Mouse (Mus musculus) ES-E14 (cell line): ENCODE results near the gene Gm6525. TPM values are rescaled to one million over a fixed set of nuclear protein-coding genes. Genes with fewer than 3 reads are reported as not detected.
A peak's percentile ranks its signal among the peaks of the same experiment; 100 is the strongest.

Experiments
- DNase-seq: peaks from one replicate; pipeline ENCODE4 v3.0.0-alpha.2; 2013; ENCODE audit warnings: low read depth, low spot score
- H3K27ac ChIP-seq: 2 replicates; pipeline ENCODE4 v1.5.1; 2012; ENCODE audit warnings: low read depth, mild to moderate bottlenecking, low read length, moderate library complexity, mixed read lengths; ENCODE audit not compliant: poor library complexity, insufficient read depth, severe bottlenecking
- H3K36me3 ChIP-seq: 2 replicates; pipeline ENCODE4 v1.6.1; 2012; ENCODE audit warnings: mild to moderate bottlenecking, low read length, moderate library complexity, mixed read lengths; ENCODE audit not compliant: control insufficient read depth, poor library complexity, insufficient read depth, severe bottlenecking
- H3K4me1 ChIP-seq, 2 experiments: fragments of 150-350 bp in 1 of 2; sonication (generic) in 1 of 2; 2 replicates each; pipeline ENCODE4 v1.6.1; 2012; ENCODE audit warnings: low read length in 2 of 2, mild to moderate bottlenecking in 1 of 2, mixed read lengths in 1 of 2; ENCODE audit not compliant: control insufficient read depth in 2 of 2, insufficient read depth in 2 of 2, poor library complexity in 1 of 2
- H3K4me3 ChIP-seq, 2 experiments: fragments of 150-350 bp in 1 of 2; sonication (generic) in 1 of 2; 2 replicates each; pipeline ENCODE4 v1.5.1; 2012; ENCODE audit warnings: low read length in 2 of 2, low read depth in 1 of 2, mild to moderate bottlenecking in 1 of 2, mixed read lengths in 1 of 2; ENCODE audit not compliant: insufficient read depth in 1 of 2, poor library complexity in 1 of 2, severe bottlenecking in 1 of 2
- H3K9ac ChIP-seq: 2 replicates; pipeline ENCODE4 v1.6.1; 2012; ENCODE audit warnings: low read depth, mild to moderate bottlenecking, low read length, mixed read lengths; ENCODE audit not compliant: poor library complexity, insufficient read depth, severe bottlenecking
- H3K9me3 ChIP-seq: fragments of 150-350 bp; sonication (generic); 2 replicates; pipeline ENCODE4 v1.6.1; 2012; ENCODE audit warnings: low read depth, mild to moderate bottlenecking, low read length; ENCODE audit not compliant: control insufficient read depth, insufficient read depth
- CHD2 ChIP-seq: IDR thresholded peaks from 2 replicates; pipeline ENCODE4 v1.6.1; 2014; ENCODE audit warnings: mild to moderate bottlenecking, low read depth, low read length, inconsistent platforms
- HCFC1 ChIP-seq: IDR thresholded peaks from 2 replicates; pipeline ENCODE4 v1.6.1; 2012; ENCODE audit warnings: low read length, inconsistent platforms, borderline replicate concordance; ENCODE audit not compliant: insufficient read depth
- MAFK ChIP-seq: IDR thresholded peaks from 2 replicates; pipeline ENCODE4 v1.6.1; 2014; ENCODE audit warnings: mild to moderate bottlenecking, low read depth, low read length, inconsistent platforms; ENCODE audit not compliant: insufficient read depth
- ZC3H11A ChIP-seq: IDR thresholded peaks from 2 replicates; pipeline ENCODE4 v1.6.1; 2012; ENCODE audit warnings: low read depth, mild to moderate bottlenecking, inconsistent platforms, low read length, borderline replicate concordance
- ZNF384 ChIP-seq: IDR thresholded peaks from 2 replicates; pipeline ENCODE4 v1.6.1; 2012; ENCODE audit warnings: low read depth, low read length, inconsistent platforms
- in situ Hi-C, 2 experiments: fragments of 600-800 bp; cut with MboI; formaldehyde crosslinking; loops; one replicate each; pipeline ENCODE4 v1.15.1; 2025; ENCODE audit warnings: low sequenced_read_pairs in 2 of 2, inconsistent platforms in 1 of 2; ENCODE audit not compliant: unreplicated experiment in 2 of 2
- total RNA-seq: library from RNA; depleted of rRNA; stranded (reverse); fragments of 300-350 nt; gene quantifications from 2 replicates; pipeline ENCODE4 v1.2.3, GENCODE M21; 2012

The Gm6525 gene
- total RNA-seq, 1 experiment = 0.27 TPM

DNA sequence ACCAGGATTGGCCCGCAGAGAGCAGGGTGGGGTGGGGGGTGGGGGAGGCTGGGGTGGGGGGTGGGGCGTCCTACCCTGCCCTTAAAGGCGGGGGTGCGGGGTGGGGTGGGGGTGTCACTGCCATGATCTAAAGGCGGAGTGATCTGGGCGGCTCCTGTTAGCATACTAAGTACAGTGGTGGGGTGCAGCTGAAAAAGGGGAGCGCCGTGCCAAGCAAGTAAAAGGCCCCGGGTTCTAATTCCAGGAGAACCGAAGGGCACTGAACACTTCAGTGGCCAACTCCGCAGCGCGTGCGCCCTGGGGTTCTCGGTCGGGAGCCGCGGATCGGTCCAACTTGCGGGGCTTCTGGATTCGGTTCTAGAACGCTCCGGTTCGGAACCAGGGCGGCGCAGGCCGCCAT, 18.8 kb upstream of the Gm6525 start:
- DNase-seq = peak; percentile 37
- no peaks in the 10 kb centered on the region for H3K36me3 ChIP-seq

DNA sequence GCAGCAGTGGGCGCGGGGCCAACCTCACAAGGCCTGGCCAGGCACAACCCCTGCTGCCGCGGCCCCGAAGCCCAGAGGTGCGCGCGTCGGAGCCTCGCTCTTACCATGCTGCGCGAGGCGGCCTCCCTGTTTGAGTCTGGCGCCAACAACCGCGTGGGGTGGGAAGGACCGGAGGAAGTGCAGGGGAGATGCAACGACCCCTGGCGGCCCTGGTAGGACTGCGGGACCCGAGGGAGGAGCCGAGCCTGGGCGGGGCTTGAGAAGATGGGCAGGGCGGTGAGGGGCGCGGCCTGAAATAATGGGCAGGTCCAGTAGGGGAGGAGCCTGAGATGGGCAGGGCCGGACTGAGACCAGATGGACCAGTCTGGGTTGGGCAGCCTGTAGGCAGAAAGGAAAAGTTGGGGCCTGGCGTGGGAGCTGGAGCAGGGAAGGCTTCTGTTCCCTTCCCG, 18.3 kb upstream of the Gm6525 start, which contains the start of gene Mnd1:
Gene Mnd1, minus strand, starts transcription at position 229 of the 449 bp plus-strand sequence.
- Histone ChIP-seq H3K4me3 (peak within 1 kb of the TSS; percentile 74 to 94), H3K9me3 (no peaks in the 10 kb centered on the region), H3K27ac (peak within 1 kb of the TSS; percentile 89), H3K36me3 (no peaks in the 10 kb centered on the region), H3K4me1 (peaks cover 2 to 3% of the 10 kb centered on the region in 2 experiments; a peak in 1 of 4 replicates), H3K9ac (peak within 1 kb of the TSS; percentile 96)
- TF ChIP-seq ZNF384 = no peak
- no peak for TF ChIP-seq CHD2
- no peak for TF ChIP-seq HCFC1
- TF ChIP-seq MAFK = no peak
- TF ChIP-seq ZC3H11A = no peak
- in situ Hi-C loops = no loop called here
- peak; percentile 96 for DNase-seq

More for the DNA sequence above, 18.8 kb upstream of the Gm6525 start:
- TF ChIP-seq CHD2 (no peak), HCFC1 (no peak), MAFK (no peak), ZNF384 (no peak), ZC3H11A (no peak)
- peak overlapping the region; percentile 89 for H3K27ac ChIP-seq
- H3K9ac ChIP-seq = peak overlapping the region; percentile 96
- H3K4me1 ChIP-seq = peaks cover 2 to 3% of the 10 kb centered on the region in 2 experiments; a peak in 1 of 4 replicates
- no peaks in the 10 kb centered on the region for H3K9me3 ChIP-seq
- H3K4me3 ChIP-seq = peak overlapping the region; percentile 74 to 94
- in situ Hi-C loops = no loop called here

DNA sequence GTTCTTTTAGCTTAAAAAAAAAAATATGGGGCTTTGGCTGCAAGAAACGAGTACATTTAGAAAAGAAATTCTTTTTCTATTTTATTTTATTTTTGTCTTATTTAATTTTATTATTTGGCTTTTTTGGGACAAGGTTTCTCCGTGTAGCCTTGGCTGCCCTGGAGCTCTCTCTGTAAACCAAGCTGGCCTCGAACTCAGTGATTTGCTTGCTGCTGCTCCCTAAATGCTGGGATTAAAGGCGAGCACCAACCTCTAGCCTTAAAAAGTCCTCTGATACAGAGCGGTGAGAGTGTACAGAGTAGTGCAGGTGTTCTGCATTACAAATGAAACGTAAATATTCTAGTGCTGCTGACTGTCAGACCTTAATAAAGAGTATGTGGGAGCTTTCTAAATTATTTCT, 17.8 kb upstream of the Gm6525 start:
- TF ChIP-seq ZNF384 (no peak), CHD2 (no peak), ZC3H11A (no peak), HCFC1 (no peak), MAFK (no peak)
- Histone ChIP-seq H3K36me3 (no peaks in the 10 kb centered on the region), H3K4me1 (peaks cover 2 to 3% of the 10 kb centered on the region in 2 experiments; a peak in 1 of 4 replicates), H3K9me3 (no peaks in the 10 kb centered on the region), H3K27ac (no peak overlapping the region), H3K9ac (no peak overlapping the region), H3K4me3 (peak overlapping the region in 1 of 2 experiments; percentile 37; a peak in 1 of 4 replicates)
- in situ Hi-C loops = no loop called here
- DNase-seq = no peak

DNA sequence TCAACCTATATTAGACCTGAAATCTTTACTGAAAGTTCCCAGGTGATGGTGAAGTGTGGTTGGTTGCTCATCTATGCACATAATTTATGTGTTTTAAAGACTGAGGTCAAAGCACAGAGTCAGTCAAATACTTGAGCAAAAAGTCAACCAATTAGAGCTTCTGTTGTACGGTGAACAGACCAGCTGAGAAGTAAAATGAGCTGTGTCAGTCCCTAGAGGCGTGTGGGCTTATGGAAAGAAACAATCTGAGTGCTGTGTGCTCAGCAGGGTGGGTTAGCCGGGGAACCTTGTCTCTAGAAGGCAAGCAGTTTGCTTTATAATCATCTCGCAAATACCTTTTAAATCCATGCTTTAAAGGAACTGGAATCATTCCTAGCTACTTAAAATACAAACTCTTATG, 16.9 kb upstream of the Gm6525 start:
- H3K36me3 ChIP-seq = no peaks in the 10 kb centered on the region
- TF ChIP-seq ZC3H11A (no peak), MAFK (no peak), HCFC1 (no peak)
- in situ Hi-C loops = no loop called here
- H3K4me1 ChIP-seq = peaks cover 2 to 3% of the 10 kb centered on the region in 2 experiments; a peak in 1 of 4 replicates
- no peak overlapping the region for H3K27ac ChIP-seq
- no peak overlapping the region for H3K9ac ChIP-seq
- H3K4me3 ChIP-seq = no peak overlapping the region
- DNase-seq = no peak
- H3K9me3 ChIP-seq = no peaks in the 10 kb centered on the region
